Mouse (Mus musculus) heart, adult 2 months (tissue): ENCODE measurements at regions not wholly inside any gene's neighbourhood (a gene's known extent, or its start where the extent isn't known, plus 50 kb on each side); places are given as distances from the start of the nearest gene placed in this dataset.

ENCODE experiments used
- DNase-seq, 2 experiments: peaks; one replicate each; pipeline ENCODE4 v3.0.0; 2021
- H3K27ac ChIP-seq: fragments of 200-600 bp; 2 replicates; pipeline ENCODE4 v1.8.1; 2022
- H3K27me3 ChIP-seq: fragments of 200-500 bp; 2 replicates; pipeline ENCODE4 v1.6.1; 2012; ENCODE audit warnings: mild to moderate bottlenecking, low read length, inconsistent platforms, mixed read lengths; ENCODE audit not compliant: control insufficient read depth, insufficient read depth
- H3K36me3 ChIP-seq: fragments of 200-500 bp; 2 replicates; pipeline ENCODE4 v1.6.1; 2012; ENCODE audit warnings: low read length, inconsistent platforms; ENCODE audit not compliant: control insufficient read depth, insufficient read depth
- H3K4me1 ChIP-seq: fragments of 200-500 bp; 2 replicates; pipeline ENCODE4 v1.6.1; 2011; ENCODE audit warnings: low read length; ENCODE audit not compliant: control insufficient read depth, insufficient read depth
- H3K4me3 ChIP-seq: fragments of 200-600 bp; 2 replicates; pipeline ENCODE4 v1.8.1; 2022
- H3K79me2 ChIP-seq: fragments of 200-500 bp; replicated peaks from 2 replicates; pipeline ENCODE4 v1.6.1; 2012; ENCODE audit warnings: mild to moderate bottlenecking, inconsistent platforms, low read length, moderate library complexity, mixed read lengths; ENCODE audit not compliant: control insufficient read depth, insufficient read depth
- H3K9ac ChIP-seq: fragments of 200-500 bp; 2 replicates; pipeline ENCODE4 v1.6.1; 2012; ENCODE audit warnings: low read depth, mild to moderate bottlenecking, control low read depth, inconsistent platforms, low read length, mixed read lengths
- CTCF ChIP-seq: fragments of 200-600 bp; IDR thresholded peaks from 2 replicates; pipeline ENCODE4 v1.8.1; 2022; ENCODE audit warnings: antibody characterized with exemption, mild to moderate bottlenecking, moderate library complexity
- EP300 ChIP-seq: fragments of 200-500 bp; IDR thresholded peaks from 2 replicates; pipeline ENCODE4 v1.6.1; 2011; ENCODE audit warnings: low read depth, low read length, control low read depth; ENCODE audit not compliant: insufficient read depth
- POLR2A ChIP-seq: fragments of 200-500 bp; IDR thresholded peaks from 2 replicates; pipeline ENCODE4 v1.6.1; 2011; ENCODE audit warnings: mild to moderate bottlenecking, low read depth, low read length, control low read depth; ENCODE audit not compliant: insufficient read depth
- WGBS: fragments of 180-500 bp; shearing (Covaris S2); methylation state at CpG from one replicate; pipeline ENCODE4 v1.1.7; 2018; 5-methylcytosine and 5-hydroxymethylcytosine counted together
- intact Hi-C: fragments of 180-260 bp; cut with DNase I; formaldehyde crosslinking; loops from one replicate; pipeline ENCODE4 v1.15.1; 2025

GRCm38 (mm10) chr4:56492537-56493221 is 247.2 kb upstream of the Gm26657 start:
- no peak overlapping the region for H3K9ac ChIP-seq
- 42% methylated on average over 16 of the region's 16 CpGs for WGBS
- peak; percentile 88 for TF ChIP-seq CTCF
- no peak for TF ChIP-seq EP300
- no peaks in the 10 kb centered on the region for H3K4me1 ChIP-seq
- H3K79me2 ChIP-seq, result no peaks in the 10 kb centered on the region
- no peaks in the 10 kb centered on the region for H3K27me3 ChIP-seq
- intact Hi-C loops, result loop anchor here (1.0 to 10.0 kb wide), 5 partner anchors 195 to 1018 kb away; no protein-coding TSS in a partner anchor
- DNase-seq, result peak; percentile 41 to 45
- no peaks in the 10 kb centered on the region for H3K36me3 ChIP-seq
- no peak overlapping the region for H3K4me3 ChIP-seq
- no peak overlapping the region for H3K27ac ChIP-seq

GRCm38 (mm10) chr4:56489361-56489760 is 250.5 kb upstream of the Gm26657 start:
- intact Hi-C loops, result no loop called here
- Histone ChIP-seq H3K79me2 (no peaks in the 10 kb centered on the region), H3K27ac (no peak overlapping the region), H3K4me1 (no peaks in the 10 kb centered on the region), H3K27me3 (no peaks in the 10 kb centered on the region), H3K9ac (no peak overlapping the region), H3K4me3 (no peak overlapping the region), H3K36me3 (no peaks in the 10 kb centered on the region)
- no peak for DNase-seq
- TF ChIP-seq EP300, result no peak
- TF ChIP-seq POLR2A, result no peak
- no peak for TF ChIP-seq CTCF
- 82% methylated on average over 4 of the region's 4 CpGs for WGBS

- H3K4me1 ChIP-seq, result no peaks in the 10 kb centered on the region
- H3K4me3 ChIP-seq, result no peak overlapping the region
- TF ChIP-seq EP300 (no peak), POLR2A (no peak), CTCF (no peak)
- no peak overlapping the region for H3K9ac ChIP-seq
- H3K27ac ChIP-seq, result no peak overlapping the region
- no peaks in the 10 kb centered on the region for H3K36me3 ChIP-seq
- no peak for DNase-seq
- H3K27me3 ChIP-seq, result no peaks in the 10 kb centered on the region
- H3K79me2 ChIP-seq, result no peaks in the 10 kb centered on the region
- intact Hi-C loops, result no loop called here
- 78% methylated on average over 8 of the region's 8 CpGs for WGBS
Measured at GRCm38 (mm10) chr4:56483708-56484107, 256.2 kb upstream of the Gm26657 start.

- TF ChIP-seq CTCF (no peak), POLR2A (no peak), EP300 (no peak)
Measured at GRCm38 (mm10) chr4:56456788-56457187, 283.1 kb upstream of the Gm26657 start.

GRCm38 (mm10) chr4:56421575-56421974 is 318.3 kb upstream of the Gm26657 start:
- WGBS, result 58% methylated on average over 8 of the region's 8 CpGs
- H3K27me3 ChIP-seq, result no peaks in the 10 kb centered on the region
- intact Hi-C loops, result no loop called here
- H3K79me2 ChIP-seq, result no peaks in the 10 kb centered on the region
- no peaks in the 10 kb centered on the region for H3K36me3 ChIP-seq
- H3K27ac ChIP-seq, result no peak overlapping the region
- DNase-seq, result peak in 1 of 2 experiments; percentile 18
- no peak overlapping the region for H3K4me3 ChIP-seq
- no peak overlapping the region for H3K9ac ChIP-seq
- no peaks in the 10 kb centered on the region for H3K4me1 ChIP-seq
- TF ChIP-seq CTCF (no peak), EP300 (no peak), POLR2A (no peak)

More at GRCm38 (mm10) chr4:56456788-56457187, 283.1 kb upstream of the Gm26657 start:
- 56% methylated on average over 4 of the region's 4 CpGs for WGBS
- Histone ChIP-seq H3K4me1 (no peaks in the 10 kb centered on the region), H3K79me2 (no peaks in the 10 kb centered on the region), H3K9ac (no peak overlapping the region), H3K36me3 (no peaks in the 10 kb centered on the region), H3K27me3 (no peaks in the 10 kb centered on the region), H3K27ac (no peak overlapping the region), H3K4me3 (no peak overlapping the region)
- intact Hi-C loops, result no loop called here
- no peak for DNase-seq

GRCm38 (mm10) chr4:56419122-56419913 is 320.6 kb upstream of the Gm26657 start:
- H3K36me3 ChIP-seq, result no peaks in the 10 kb centered on the region
- H3K27me3 ChIP-seq, result no peaks in the 10 kb centered on the region
- 91% methylated on average over 5 of the region's 5 CpGs for WGBS
- H3K27ac ChIP-seq, result no peak overlapping the region
- intact Hi-C loops, result no loop called here
- no peaks in the 10 kb centered on the region for H3K4me1 ChIP-seq
- no peak for DNase-seq
- H3K9ac ChIP-seq, result no peak overlapping the region
- H3K79me2 ChIP-seq, result no peaks in the 10 kb centered on the region
- TF ChIP-seq CTCF (no peak), POLR2A (no peak), EP300 (no peak)
- H3K4me3 ChIP-seq, result no peak overlapping the region
